Mouse (Mus musculus): Measurements from ENCODE around the gene Plxdc2. TPM values are rescaled to one million over a fixed set of nuclear protein-coding genes. Genes with fewer than 3 reads are reported as not detected.

Gene Plxdc2
- polyA plus RNA-seq, 1 experiment from 2014 or later = 39.0 TPM

DNA sequence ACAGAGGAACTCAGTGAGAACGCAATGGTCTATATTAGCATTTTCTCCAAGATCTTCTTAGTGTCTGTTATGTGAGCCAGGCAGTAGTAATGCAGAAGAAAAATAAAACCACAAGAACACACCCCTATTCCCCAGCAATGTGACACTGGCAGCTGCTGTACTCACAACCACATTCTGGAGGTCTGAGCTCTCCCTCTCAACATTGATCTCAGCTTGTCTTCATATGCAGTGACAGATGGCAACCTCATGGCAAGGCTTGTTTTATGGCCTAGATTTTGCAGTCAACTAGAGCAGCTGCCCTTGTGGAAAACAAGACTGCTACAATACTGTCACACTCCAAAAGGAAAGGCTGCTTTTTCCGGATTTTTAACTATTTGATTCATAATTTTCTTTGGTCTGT lies 127.8 kb downstream of the Plxdc2 start:
- no peaks in the 10 kb centered on the region for H3K4me1 ChIP-seq (replicated peaks; ENCODE audit: insufficient read depth, low read length)
- 88% methylated on average over 2 of the region's 2 CpGs for WGBS
- H3K36me3 ChIP-seq (ENCODE audit: insufficient read depth, low read length) = no peaks in the 10 kb centered on the region
- no peak overlapping the region for H3K4me2 ChIP-seq (ENCODE audit: low read length)
- no peak overlapping the region for H3K9ac ChIP-seq (ENCODE audit: low read depth, low read length)
- H3K9me3 ChIP-seq (replicated peaks; ENCODE audit: low read length) = no peaks in the 10 kb centered on the region
- no peak for TF ChIP-seq CTCF (IDR thresholded peaks at IDR 0.05; ENCODE audit: low read depth)
- ATAC-seq (replicated peaks; ENCODE audit: low FRiP score, low read depth) (no peak), DNase-seq (ENCODE audit: low spot score) (no peak)
- no peaks in the 10 kb centered on the region for H3K27me3 ChIP-seq (ENCODE audit: insufficient read depth, low read length)
- H3K27ac ChIP-seq = no peak overlapping the region
- no peak overlapping the region for H3K4me3 ChIP-seq (replicated peaks; ENCODE audit: low read depth, low read length)

DNA sequence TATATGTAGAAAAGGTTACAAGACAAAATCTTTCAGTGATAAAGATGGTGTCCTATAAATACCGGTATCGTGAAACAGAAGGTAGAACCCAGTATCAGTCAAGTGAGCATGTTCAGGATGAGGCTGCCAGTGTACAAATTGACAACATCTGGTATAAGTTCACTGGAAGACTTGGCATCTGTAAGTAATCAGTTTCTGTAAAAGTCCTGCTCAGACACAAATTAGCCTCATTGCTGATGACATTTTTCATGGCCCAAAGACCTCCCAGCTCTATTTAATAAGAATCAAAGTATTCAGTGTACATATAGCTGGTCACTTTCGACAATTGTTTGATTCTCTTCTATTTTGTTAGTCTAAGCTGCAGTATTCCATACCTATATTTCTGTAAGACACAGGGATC lies 129.9 kb downstream of the Plxdc2 start:
- no peak for TF ChIP-seq CTCF (IDR thresholded peaks at IDR 0.05; ENCODE audit: low read depth)
- WGBS = 90% methylated on average over 3 of the region's 3 CpGs
- no peaks in the 10 kb centered on the region for H3K4me1 ChIP-seq (replicated peaks; ENCODE audit: insufficient read depth, low read length)
- no peak overlapping the region for H3K4me2 ChIP-seq (ENCODE audit: low read length)
- no peak for DNase-seq (ENCODE audit: low spot score)
- no peaks in the 10 kb centered on the region for H3K9me3 ChIP-seq (replicated peaks; ENCODE audit: low read length)
- H3K9ac ChIP-seq (ENCODE audit: low read depth, low read length) = no peak overlapping the region
- H3K27me3 ChIP-seq (ENCODE audit: insufficient read depth, low read length) = no peaks in the 10 kb centered on the region
- H3K36me3 ChIP-seq (ENCODE audit: insufficient read depth, low read length) = no peaks in the 10 kb centered on the region
- ATAC-seq (replicated peaks; ENCODE audit: low FRiP score, low read depth) = no peak
- no peak overlapping the region for H3K27ac ChIP-seq
- H3K4me3 ChIP-seq (replicated peaks; ENCODE audit: low read depth, low read length) = no peak overlapping the region

- no peak for TF ChIP-seq CTCF (IDR thresholded peaks at IDR 0.05; ENCODE audit: low read depth)
- Histone ChIP-seq H3K4me3 (replicated peaks; ENCODE audit: low read depth, low read length) (no peak overlapping the region), H3K4me2 (ENCODE audit: low read length) (no peak overlapping the region), H3K27ac (no peak overlapping the region), H3K9ac (ENCODE audit: low read depth, low read length) (no peak overlapping the region), H3K4me1 (replicated peaks; ENCODE audit: insufficient read depth, low read length) (no peaks in the 10 kb centered on the region), H3K36me3 (ENCODE audit: insufficient read depth, low read length) (no peaks in the 10 kb centered on the region), H3K9me3 (replicated peaks; ENCODE audit: low read length) (no peaks in the 10 kb centered on the region), H3K27me3 (ENCODE audit: insufficient read depth, low read length) (no peaks in the 10 kb centered on the region)
- peak; percentile 31 for DNase-seq (ENCODE audit: low spot score)
- ATAC-seq (replicated peaks; ENCODE audit: low FRiP score, low read depth) = no peak
- 49% methylated on average over 3 of the region's 3 CpGs for WGBS
Measured at GRCm38 (mm10) chr2:16491242-16491641, 135.1 kb downstream of the Plxdc2 start.

DNA sequence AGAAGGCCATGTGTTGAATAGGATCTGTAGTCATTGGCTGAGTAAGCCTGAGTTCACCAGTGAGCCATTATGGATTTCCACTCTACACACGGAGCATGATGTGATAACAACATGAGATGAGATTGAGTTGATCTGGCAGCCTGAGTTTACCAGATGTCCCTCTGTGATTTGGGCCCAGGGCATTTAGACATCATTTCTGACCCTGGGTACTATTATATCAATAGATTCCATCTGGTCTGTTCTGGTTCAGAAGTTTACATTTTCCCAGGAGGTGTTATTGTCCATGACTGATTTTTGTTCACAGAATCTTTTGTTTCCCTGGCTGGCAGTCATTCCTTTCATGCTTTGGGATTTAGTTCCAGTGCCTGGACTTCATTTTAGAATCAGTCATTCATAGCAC lies 146.7 kb downstream of the Plxdc2 start:
- DNase-seq (ENCODE audit: low spot score) = peak; percentile 11
- H3K27ac ChIP-seq = no peak overlapping the region
- H3K9me3 ChIP-seq (replicated peaks; ENCODE audit: low read length) = no peaks in the 10 kb centered on the region
- no peak for TF ChIP-seq CTCF (IDR thresholded peaks at IDR 0.05; ENCODE audit: low read depth)
- H3K4me3 ChIP-seq (replicated peaks; ENCODE audit: low read depth, low read length) = no peak overlapping the region
- no peaks in the 10 kb centered on the region for H3K27me3 ChIP-seq (ENCODE audit: insufficient read depth, low read length)
- H3K4me2 ChIP-seq (ENCODE audit: low read length) = no peak overlapping the region
- WGBS = 47% methylated on average over 1 of the region's 1 CpGs
- no peaks in the 10 kb centered on the region for H3K4me1 ChIP-seq (replicated peaks; ENCODE audit: insufficient read depth, low read length)
- no peak for ATAC-seq (replicated peaks; ENCODE audit: low FRiP score, low read depth)
- H3K9ac ChIP-seq (ENCODE audit: low read depth, low read length) = no peak overlapping the region
- no peaks in the 10 kb centered on the region for H3K36me3 ChIP-seq (ENCODE audit: insufficient read depth, low read length)

DNA sequence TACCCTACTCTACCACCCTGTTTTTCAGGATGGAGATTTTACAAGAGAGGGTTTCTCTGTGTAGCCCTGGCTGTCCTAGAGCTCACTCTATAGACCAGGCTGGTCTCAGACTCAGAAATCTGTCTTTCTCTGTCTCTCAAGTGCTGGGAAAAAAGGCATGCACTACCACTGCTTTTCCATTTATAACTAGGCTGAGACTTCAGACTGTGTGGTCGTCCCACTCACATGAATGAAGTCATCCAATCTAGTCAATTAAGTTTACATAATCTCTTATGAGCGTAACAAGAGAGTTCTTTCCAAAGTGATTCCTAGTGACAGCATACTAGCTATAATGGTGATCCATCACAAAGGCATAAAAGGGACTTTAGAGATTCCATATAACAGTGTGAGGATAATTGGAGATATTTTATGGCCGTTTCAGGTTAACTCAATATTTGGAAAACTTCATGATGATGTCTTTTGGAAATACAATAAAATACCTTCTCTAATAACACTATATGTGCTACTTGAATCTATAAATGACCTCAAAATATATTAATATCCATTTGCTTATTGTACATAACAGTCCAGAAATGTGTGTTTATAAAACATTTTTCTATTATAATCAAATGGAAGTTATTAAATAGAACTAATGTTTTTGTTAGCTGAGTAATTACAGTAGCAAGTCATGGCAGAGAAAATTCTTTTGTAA lies 151.6 kb downstream of the Plxdc2 start:
- no peak overlapping the region for H3K4me3 ChIP-seq (replicated peaks; ENCODE audit: low read depth, low read length)
- H3K27ac ChIP-seq = no peak overlapping the region
- H3K4me1 ChIP-seq (replicated peaks; ENCODE audit: insufficient read depth, low read length) = no peaks in the 10 kb centered on the region
- H3K9ac ChIP-seq (ENCODE audit: low read depth, low read length) = no peak overlapping the region
- H3K9me3 ChIP-seq (replicated peaks; ENCODE audit: low read length) = no peaks in the 10 kb centered on the region
- TF ChIP-seq CTCF (IDR thresholded peaks at IDR 0.05; ENCODE audit: low read depth) = no peak
- 74% methylated on average over 3 of the region's 3 CpGs for WGBS
- no peak overlapping the region for H3K4me2 ChIP-seq (ENCODE audit: low read length)
- ATAC-seq (replicated peaks; ENCODE audit: low FRiP score, low read depth) = no peak
- no peak for DNase-seq (ENCODE audit: low spot score)
- no peaks in the 10 kb centered on the region for H3K36me3 ChIP-seq (ENCODE audit: insufficient read depth, low read length)
- no peaks in the 10 kb centered on the region for H3K27me3 ChIP-seq (ENCODE audit: insufficient read depth, low read length)

- no peak for TF ChIP-seq CTCF (IDR thresholded peaks at IDR 0.05; ENCODE audit: low read depth)
- Histone ChIP-seq H3K36me3 (ENCODE audit: insufficient read depth, low read length) (no peaks in the 10 kb centered on the region), H3K4me2 (ENCODE audit: low read length) (no peak overlapping the region), H3K9ac (ENCODE audit: low read depth, low read length) (no peak overlapping the region), H3K27me3 (ENCODE audit: insufficient read depth, low read length) (no peaks in the 10 kb centered on the region), H3K9me3 (replicated peaks; ENCODE audit: low read length) (no peaks in the 10 kb centered on the region), H3K4me3 (replicated peaks; ENCODE audit: low read depth, low read length) (no peak overlapping the region), H3K27ac (no peak overlapping the region), H3K4me1 (replicated peaks; ENCODE audit: insufficient read depth, low read length) (no peaks in the 10 kb centered on the region)
- 80% methylated on average over 2 of the region's 2 CpGs for WGBS
- no peak for DNase-seq (ENCODE audit: low spot score)
- no peak for ATAC-seq (replicated peaks; ENCODE audit: low FRiP score, low read depth)
Measured at GRCm38 (mm10) chr2:16518148-16518547, 162.0 kb downstream of the Plxdc2 start.

DNA sequence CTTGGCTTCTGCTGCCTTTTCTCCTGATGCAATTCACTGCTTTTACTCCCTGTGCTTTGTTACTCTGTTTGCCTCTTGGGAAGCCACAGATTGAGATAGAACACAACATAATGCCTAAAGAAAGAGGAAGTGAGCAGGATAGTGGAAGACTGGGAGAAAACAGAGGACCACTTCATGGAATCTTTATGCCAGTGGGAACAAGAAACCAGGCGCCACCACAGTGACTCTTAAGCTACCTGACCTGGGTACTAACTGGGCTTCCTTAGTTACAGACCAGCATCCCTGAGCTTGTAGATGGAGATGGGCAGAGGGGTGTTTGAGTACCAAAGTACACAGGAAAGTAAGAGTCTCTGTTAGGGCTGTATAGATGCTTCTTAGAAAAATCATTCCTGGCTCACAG lies 167.3 kb downstream of the Plxdc2 start:
- Histone ChIP-seq H3K4me2 (ENCODE audit: low read length) (no peak overlapping the region), H3K27me3 (ENCODE audit: insufficient read depth, low read length) (no peaks in the 10 kb centered on the region), H3K4me1 (replicated peaks; ENCODE audit: insufficient read depth, low read length) (no peaks in the 10 kb centered on the region), H3K27ac (no peak overlapping the region), H3K36me3 (ENCODE audit: insufficient read depth, low read length) (no peaks in the 10 kb centered on the region), H3K9me3 (replicated peaks; ENCODE audit: low read length) (no peaks in the 10 kb centered on the region), H3K4me3 (replicated peaks; ENCODE audit: low read depth, low read length) (no peak overlapping the region), H3K9ac (ENCODE audit: low read depth, low read length) (no peak overlapping the region)
- 95% methylated on average over 1 of the region's 1 CpGs for WGBS
- ATAC-seq (replicated peaks; ENCODE audit: low FRiP score, low read depth) (no peak), DNase-seq (ENCODE audit: low spot score) (no peak)
- no peak for TF ChIP-seq CTCF (IDR thresholded peaks at IDR 0.05; ENCODE audit: low read depth)
